Mouse (Mus musculus) MEL (cell line): ENCODE measurements at regions not wholly inside any gene's neighbourhood (a gene's known extent, or its start where the extent isn't known, plus 50 kb on each side); places are given as distances from the start of the nearest gene placed in this dataset.

Experiments used
- DNase-seq: peaks from one replicate; pipeline ENCODE4 v3.0.0; 2011; ENCODE audit warnings: low read depth, low spot score
- H3K27ac ChIP-seq: 2 replicates; pipeline ENCODE4 v1.5.1; 2012; ENCODE audit warnings: low read depth, mild to moderate bottlenecking, control low read depth, low read length, moderate library complexity; ENCODE audit not compliant: control insufficient read depth
- H3K27me3 ChIP-seq, 2 experiments: fragments of 150-350 bp in 1 of 2; sonication (generic) in 1 of 2; 2 replicates each; pipeline ENCODE4 v1.6.1; 2012; ENCODE audit warnings: low read length in 2 of 2, mild to moderate bottlenecking in 2 of 2, improper control_type of control experiment in 1 of 2, moderate library complexity in 1 of 2; ENCODE audit not compliant: insufficient read depth in 2 of 2, control insufficient read depth in 1 of 2
- H3K36me3 ChIP-seq, 2 experiments: 2 replicates each; pipeline ENCODE4 v1.6.1; 2012 to 2014; ENCODE audit warnings: low read length in 2 of 2, improper control_type of control experiment in 1 of 2, inconsistent platforms in 1 of 2, mild to moderate bottlenecking in 1 of 2; ENCODE audit not compliant: insufficient read depth in 2 of 2, control insufficient read depth in 1 of 2
- H3K4me1 ChIP-seq, 2 experiments: fragments of 150-350 bp in 1 of 2; sonication (generic) in 1 of 2; 2 replicates each; pipeline ENCODE4 v1.6.1; 2012; ENCODE audit warnings: low read length in 2 of 2, improper control_type of control experiment in 1 of 2, mild to moderate bottlenecking in 1 of 2; ENCODE audit not compliant: insufficient read depth in 2 of 2, control insufficient read depth in 1 of 2
- H3K4me3 ChIP-seq, 2 experiments: fragments of 150-350 bp in 1 of 2; sonication (generic) in 1 of 2; 2 replicates each; pipeline ENCODE4 v1.5.1; 2012; ENCODE audit warnings: low read depth in 2 of 2, low read length in 2 of 2, mild to moderate bottlenecking in 2 of 2, moderate library complexity in 2 of 2, control low read depth in 1 of 2, improper control_type of control experiment in 1 of 2; ENCODE audit not compliant: control insufficient read depth in 1 of 2, insufficient read depth in 1 of 2
- H3K79me2 ChIP-seq: 2 replicates; pipeline ENCODE4 v1.6.1; 2012; ENCODE audit warnings: mild to moderate bottlenecking, low read length, moderate library complexity; ENCODE audit not compliant: control insufficient read depth, poor library complexity, insufficient read depth
- H3K9ac ChIP-seq: 2 replicates; pipeline ENCODE4 v1.6.1; 2012; ENCODE audit warnings: low read depth, mild to moderate bottlenecking, control low read depth, low read length, moderate library complexity; ENCODE audit not compliant: control insufficient read depth, poor library complexity, severe bottlenecking
- H3K9me3 ChIP-seq: fragments of 150-350 bp; sonication (generic); replicated peaks from 2 replicates; pipeline ENCODE4 v1.6.1; 2012; ENCODE audit warnings: mild to moderate bottlenecking, low read length, improper control_type of control experiment, moderate library complexity; ENCODE audit not compliant: insufficient read depth
- CHD1 ChIP-seq: IDR thresholded peaks from 2 replicates; pipeline ENCODE4 v1.6.1; 2012; ENCODE audit warnings: low read depth, mild to moderate bottlenecking, inconsistent platforms, low read length, improper control_type of control experiment
- CHD2 ChIP-seq: IDR thresholded peaks from 2 replicates; pipeline ENCODE4 v1.6.1; 2011; ENCODE audit warnings: low read length, improper control_type of control experiment
- CTCF ChIP-seq, 3 experiments: IDR thresholded peaks in 2 of 3; conservative IDR thresholded peaks in 1 of 3; 2 replicates each; pipeline ENCODE4 v1.5.1; 2011 to 2012; ENCODE audit warnings: low read length in 3 of 3, low read depth in 2 of 3, mild to moderate bottlenecking in 2 of 3, improper control_type of control experiment in 1 of 3, inconsistent platforms in 1 of 3, mixed read lengths in 1 of 3, moderate library complexity in 1 of 3; ENCODE audit not compliant: control insufficient read depth in 1 of 3, insufficient read depth in 1 of 3, poor library complexity in 1 of 3, severe bottlenecking in 1 of 3
- MEF2A ChIP-seq: IDR thresholded peaks from 2 replicates; pipeline ENCODE4 v1.6.1; 2014; ENCODE audit warnings: low read depth, mild to moderate bottlenecking, inconsistent platforms, low read length, improper control_type of control experiment; ENCODE audit not compliant: poor library complexity, insufficient replicate concordance, severe bottlenecking; ENCODE audit errors: extremely low read depth
- POLR2A ChIP-seq, 2 experiments: IDR thresholded peaks; 2 replicates each; pipeline ENCODE4 v1.6.1; 2011 to 2012; ENCODE audit warnings: low read length in 2 of 2, mild to moderate bottlenecking in 2 of 2, control low read depth in 1 of 2, improper control_type of control experiment in 1 of 2, low read depth in 1 of 2, moderate library complexity in 1 of 2; ENCODE audit not compliant: control insufficient read depth in 1 of 2, insufficient read depth in 1 of 2, poor library complexity in 1 of 2
- POLR2AphosphoS5 ChIP-seq: IDR thresholded peaks from 2 replicates; pipeline ENCODE4 v1.6.1; 2012; ENCODE audit warnings: low read depth, borderline replicate concordance, mild to moderate bottlenecking, inconsistent platforms, low read length, moderate library complexity, mixed read lengths
- SMC3 ChIP-seq: IDR thresholded peaks from 2 replicates; pipeline ENCODE4 v1.6.1; 2011; ENCODE audit warnings: low read depth, low read length, improper control_type of control experiment
- TBP ChIP-seq: IDR thresholded peaks from 2 replicates; pipeline ENCODE4 v1.8.0; 2011; ENCODE audit warnings: low read depth, low read length, improper control_type of control experiment
- TCF12 ChIP-seq: IDR thresholded peaks from 2 replicates; pipeline ENCODE4 v1.6.1; 2014; ENCODE audit warnings: low read depth, mild to moderate bottlenecking, inconsistent platforms, low read length, improper control_type of control experiment, moderate library complexity
- USF2 ChIP-seq, 2 experiments: IDR thresholded peaks; 2 replicates each; pipeline ENCODE4 v1.6.1; 2011 to 2012; ENCODE audit warnings: improper control_type of control experiment in 2 of 2, low read length in 2 of 2, borderline replicate concordance in 1 of 2, inconsistent platforms in 1 of 2, low read depth in 1 of 2, mild to moderate bottlenecking in 1 of 2; ENCODE audit not compliant: insufficient read depth in 1 of 2

DNA sequence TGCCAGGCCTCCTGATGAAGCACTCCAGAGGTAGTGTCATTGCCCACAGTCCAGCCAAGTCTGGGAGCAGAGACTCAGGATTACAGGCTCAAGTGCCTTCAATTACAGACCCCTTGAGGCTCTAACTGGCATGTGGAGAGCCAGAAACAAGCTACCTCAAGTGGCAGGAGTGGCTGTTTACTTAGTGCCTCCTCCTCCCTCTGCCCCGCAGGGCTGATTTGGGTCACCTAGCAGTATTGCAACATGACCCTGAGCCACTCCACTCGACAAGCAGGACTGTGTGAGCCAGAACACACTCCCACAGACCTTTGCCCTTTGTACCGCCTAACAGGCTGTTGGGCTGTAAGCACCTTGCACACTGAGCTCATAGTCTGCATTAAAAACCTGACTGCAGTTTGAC is 180.4 kb downstream of the Rab11fip4 start:
- Histone ChIP-seq H3K4me1 (no peaks in the 10 kb centered on the region), H3K9ac (no peak overlapping the region), H3K4me3 (no peak overlapping the region), H3K36me3 (no peaks in the 10 kb centered on the region), H3K27ac (no peak overlapping the region), H3K27me3 (peaks cover 29 to 41% of the 10 kb centered on the region in 2 experiments), H3K9me3 (no peaks in the 10 kb centered on the region), H3K79me2 (no peaks in the 10 kb centered on the region)
- no peak for DNase-seq
- TF ChIP-seq SMC3 (no peak), CHD2 (no peak), TBP (no peak), POLR2A (IDR thresholded peaks at IDR 0.05; ENCODE audit: control insufficient read depth in 1 of 2, insufficient read depth in 1 of 2, low read depth in 1 of 2, low read length in 2 of 2, poor library complexity in 1 of 2) (no peak), USF2 (IDR thresholded peaks at IDR 0.05; ENCODE audit: borderline replicate concordance in 1 of 2, insufficient read depth in 1 of 2, low read depth in 1 of 2, low read length in 2 of 2) (no peak)

DNA sequence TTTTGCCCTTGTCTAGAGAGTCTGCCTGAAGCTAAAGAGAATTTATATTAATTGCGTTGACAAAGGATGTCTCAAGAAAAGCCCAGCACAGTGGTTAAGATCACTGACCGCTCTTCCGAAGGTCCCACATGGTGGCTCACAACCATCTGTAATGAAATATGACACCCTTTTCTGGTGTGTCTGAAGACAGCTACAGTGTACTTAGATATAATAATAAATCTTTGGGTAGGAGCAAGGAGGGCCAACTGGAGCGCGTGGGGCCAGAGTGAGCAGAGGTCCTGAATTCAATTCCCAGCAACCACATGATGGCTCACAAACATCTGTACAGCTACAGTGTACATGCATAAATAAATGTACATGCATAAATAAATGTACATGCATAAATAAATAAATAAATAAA is 176.1 kb downstream of the Rab11fip4 start:
- DNase-seq: no peak
- Histone ChIP-seq H3K4me3 (no peak overlapping the region), H3K9ac (no peak overlapping the region), H3K4me1 (no peaks in the 10 kb centered on the region), H3K9me3 (no peaks in the 10 kb centered on the region), H3K27me3 (peaks cover 22 to 29% of the 10 kb centered on the region in 2 experiments), H3K79me2 (no peaks in the 10 kb centered on the region), H3K27ac (no peak overlapping the region), H3K36me3 (no peaks in the 10 kb centered on the region)
- TF ChIP-seq CTCF (IDR thresholded peaks at IDR 0.05 in 2 of 3, conservative IDR thresholded peaks at IDR 0.05 in 1 of 3; ENCODE audit: control insufficient read depth in 1 of 3, insufficient read depth in 1 of 3, low read depth in 2 of 3, low read length in 3 of 3, poor library complexity in 1 of 3, severe bottlenecking in 1 of 3) (no peak), POLR2AphosphoS5 (no peak)

- TF ChIP-seq MEF2A (no peak), TCF12 (no peak), CHD1 (no peak)
- Histone ChIP-seq H3K9me3 (no peaks in the 10 kb centered on the region), H3K79me2 (no peaks in the 10 kb centered on the region), H3K27me3 (peaks cover 14 to 20% of the 10 kb centered on the region in 2 experiments), H3K4me1 (no peaks in the 10 kb centered on the region), H3K27ac (no peak overlapping the region), H3K9ac (no peak overlapping the region), H3K4me3 (no peak overlapping the region), H3K36me3 (no peaks in the 10 kb centered on the region)
- DNase-seq: no peak
Observed at GRCm38 (mm10) chr11:79766036-79766435, 175.0 kb downstream of the Rab11fip4 start.
